Mouse (Mus musculus) large intestine, adult 2 months (tissue): Measurements from ENCODE around the gene Hspb6. TPM values are rescaled to one million over a fixed set of nuclear protein-coding genes. Genes with fewer than 3 reads are reported as not detected.
A peak's percentile ranks its signal among the peaks of the same experiment; 100 is the strongest.

Experiments
- DNase-seq: peaks from one replicate; pipeline ENCODE4 v3.0.0-alpha.2; 2012; ENCODE audit warnings: low read depth, low spot score
- WGBS: fragments of 180-500 bp; shearing (Covaris S2); methylation state at CpG from one replicate; pipeline ENCODE4 v1.1.7; 2018; 5-methylcytosine and 5-hydroxymethylcytosine counted together
- polyA plus RNA-seq: library from polyadenylated mRNA; depleted of rRNA; stranded (reverse); fragments of >200 nt; gene quantifications from 2 replicates; pipeline ENCODE4 v1.2.3, GENCODE M21; 2012; rRNA removed

Gene Hspb6
- 84.8 and 94.7 TPM in 2 replicates for polyA plus RNA-seq

GRCm38 (mm10) chr7:30552102-30553020, at the start of gene Hspb6, which contains the start of gene Proser3:
Gene Hspb6 (plus strand): TSS chr7:30552178.
Gene Proser3 (minus strand): TSS chr7:30552299.
- DNase-seq = peak; percentile 98
- WGBS = under 1% methylated on average over 44 of the region's 44 CpGs

GRCm38 (mm10) chr7:30508061-30508460, 43.9 kb upstream of the Hspb6 start:
- 63% methylated on average over 4 of the region's 4 CpGs for WGBS
- DNase-seq = no peak

- WGBS = 57% methylated on average over 24 of the region's 24 CpGs
- no peak for DNase-seq
These were observed 36.8 kb upstream of the Hspb6 start for GRCm38 (mm10) chr7:30515003-30515760.

- WGBS = 34% methylated on average over 8 of the region's 8 CpGs
- DNase-seq = no peak
These were observed 33.7 kb upstream of the Hspb6 start for GRCm38 (mm10) chr7:30518325-30518724.

- 64% methylated on average over 4 of the region's 4 CpGs for WGBS
- DNase-seq = no peak
These were observed 31.6 kb upstream of the Hspb6 start for GRCm38 (mm10) chr7:30520396-30520795.

- DNase-seq = no peak
- WGBS = 76% methylated on average over 5 of the region's 5 CpGs
These were observed 31.1 kb upstream of the Hspb6 start for GRCm38 (mm10) chr7:30520856-30521255.

GRCm38 (mm10) chr7:30522871-30523270, 29.1 kb upstream of the Hspb6 start:
- 94% methylated on average over 10 of the region's 10 CpGs for WGBS

GRCm38 (mm10) chr7:30524487-30524886, 27.5 kb upstream of the Hspb6 start:
- no peak for DNase-seq
- WGBS = 87% methylated on average over 6 of the region's 6 CpGs

More at GRCm38 (mm10) chr7:30522871-30523270, 29.1 kb upstream of the Hspb6 start:
- DNase-seq = no peak

GRCm38 (mm10) chr7:30525954-30526353, 26.0 kb upstream of the Hspb6 start:
- WGBS = 27% methylated on average over 10 of the region's 10 CpGs
- DNase-seq = no peak

- 49% methylated on average over 17 of the region's 17 CpGs for WGBS
- no peak for DNase-seq
These were observed 25.6 kb upstream of the Hspb6 start for GRCm38 (mm10) chr7:30526399-30526798.

GRCm38 (mm10) chr7:30526981-30527380, 25.0 kb upstream of the Hspb6 start:
- WGBS = 87% methylated on average over 14 of the region's 14 CpGs
- no peak for DNase-seq

GRCm38 (mm10) chr7:30531291-30531815, 20.6 kb upstream of the Hspb6 start:
- no peak for DNase-seq
- 89% methylated on average over 9 of the region's 9 CpGs for WGBS

- DNase-seq = no peak
- WGBS = 73% methylated on average over 8 of the region's 8 CpGs
These were observed 19.0 kb upstream of the Hspb6 start for GRCm38 (mm10) chr7:30532931-30533330.

GRCm38 (mm10) chr7:30533941-30534632, 17.9 kb upstream of the Hspb6 start:
- no peak for DNase-seq
- 28% methylated on average over 26 of the region's 26 CpGs for WGBS

- DNase-seq = peak; percentile 83
- WGBS = under 1% methylated on average over 84 of the region's 84 CpGs
These were observed 17.1 kb upstream of the Hspb6 start, which contains the start of gene Arhgap33 for GRCm38 (mm10) chr7:30534633-30535577. Gene Arhgap33 (minus strand): TSS chr7:30535060.

- WGBS = 93% methylated on average over 7 of the region's 7 CpGs
These were observed 11.4 kb upstream of the Hspb6 start for GRCm38 (mm10) chr7:30540572-30540971.

GRCm38 (mm10) chr7:30544327-30544726, 7.7 kb upstream of the Hspb6 start:
- WGBS = 92% methylated on average over 2 of the region's 2 CpGs
- no peak for DNase-seq

More at GRCm38 (mm10) chr7:30540572-30540971, 11.4 kb upstream of the Hspb6 start:
- no peak for DNase-seq

- WGBS = 84% methylated on average over 2 of the region's 2 CpGs
- no peak for DNase-seq
These were observed 2.1 kb upstream of the Hspb6 start for GRCm38 (mm10) chr7:30549880-30550279.
